Mouse (Mus musculus): ENCODE data around the gene Nrg3.

DNA sequence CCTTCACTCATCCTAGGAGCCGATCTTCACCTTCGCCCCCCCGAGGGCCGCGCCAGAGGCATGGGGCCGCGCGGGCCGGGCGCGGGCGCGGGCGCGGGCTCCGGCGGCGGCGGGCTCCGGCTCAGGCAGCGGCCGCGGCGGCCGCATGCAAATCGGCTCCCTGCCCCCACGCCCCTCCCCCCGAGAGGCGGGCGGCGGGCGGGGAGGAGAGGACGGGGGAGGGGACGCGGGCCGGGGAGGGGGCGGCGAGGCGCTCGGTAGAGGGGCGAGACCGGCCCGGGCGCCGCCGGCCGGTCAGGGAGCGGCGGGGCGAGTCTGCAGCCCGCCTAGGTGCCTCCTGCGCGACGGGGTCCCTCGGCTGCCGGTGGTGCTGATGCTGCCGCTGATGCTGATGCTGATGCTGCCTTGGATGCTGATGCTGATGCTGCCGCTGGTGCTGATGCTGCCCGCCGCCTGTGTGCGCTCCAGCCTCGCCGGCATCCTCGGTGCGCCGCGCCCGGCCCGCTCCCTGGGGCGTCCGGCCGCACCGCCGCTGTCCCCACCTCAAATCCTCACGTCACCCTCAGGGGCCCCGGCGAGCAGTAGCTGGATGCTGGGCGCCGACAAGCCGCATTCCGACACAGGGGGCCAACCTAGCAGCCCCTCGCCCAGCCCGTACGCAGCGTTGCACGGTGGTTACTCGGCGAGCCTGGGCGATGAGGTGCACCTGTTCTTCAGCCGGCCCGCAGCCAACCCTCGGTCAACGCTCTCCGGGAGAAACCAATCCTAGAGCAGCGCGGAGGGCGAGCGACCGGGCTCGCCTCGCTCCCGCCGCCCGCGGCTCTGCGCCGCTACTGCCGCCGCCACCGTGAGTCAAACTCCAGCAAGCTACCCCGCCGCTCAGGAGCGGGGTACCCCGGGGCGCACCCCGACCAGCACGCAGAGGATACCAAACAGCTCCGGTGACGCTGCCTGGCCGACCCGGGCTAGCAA lies at the start of gene Nrg3:
- TF ChIP-seq GATA1 (IDR thresholded peaks at IDR 0.05; ENCODE audit: low read length): no peak
- no peak for TF ChIP-seq TAL1 (IDR thresholded peaks at IDR 0.05; ENCODE audit: low read length)

Measured in erythroblast, embryonic 14.5 days (primary cell).